Mouse (Mus musculus) embryonic fibroblast, embryonic 13.5 days (primary cell): ENCODE data around the gene Mrgpre. TPM values are rescaled to one million over a fixed set of nuclear protein-coding genes. Genes with fewer than 3 reads are reported as not detected.

ENCODE experiments used
- H3K27ac ChIP-seq: 2 replicates; pipeline ENCODE4 v1.5.1; 2012; ENCODE audit warnings: low read length, control low read depth, inconsistent platforms; ENCODE audit not compliant: insufficient read depth
- H3K4me1 ChIP-seq: 2 replicates; pipeline ENCODE4 v1.6.1; 2011; ENCODE audit warnings: low read length; ENCODE audit not compliant: control insufficient read depth, insufficient read depth
- H3K4me3 ChIP-seq: 2 replicates; pipeline ENCODE4 v1.5.1; 2011; ENCODE audit warnings: mild to moderate bottlenecking, control low read depth, low read length; ENCODE audit not compliant: insufficient read depth
- CTCF ChIP-seq: IDR thresholded peaks from 2 replicates; pipeline ENCODE4 v1.5.1; 2011; ENCODE audit warnings: mild to moderate bottlenecking, control low read depth, low read length, moderate library complexity, borderline replicate concordance; ENCODE audit not compliant: insufficient read depth
- POLR2A ChIP-seq: IDR thresholded peaks from 2 replicates; pipeline ENCODE4 v1.6.1; 2011; ENCODE audit warnings: low read depth, mild to moderate bottlenecking, control low read depth, low read length, moderate library complexity
- polyA plus RNA-seq: library from polyadenylated mRNA; stranded (reverse); fragments of >200 nt; gene quantifications from 2 replicates; pipeline ENCODE4 v1.2.4, GENCODE M21; 2011; ENCODE audit warnings: low read depth; ENCODE audit not compliant: missing spikeins, insufficient read length

The Mrgpre gene
- polyA plus RNA-seq, 1 experiment = 2.5 TPM

DNA sequence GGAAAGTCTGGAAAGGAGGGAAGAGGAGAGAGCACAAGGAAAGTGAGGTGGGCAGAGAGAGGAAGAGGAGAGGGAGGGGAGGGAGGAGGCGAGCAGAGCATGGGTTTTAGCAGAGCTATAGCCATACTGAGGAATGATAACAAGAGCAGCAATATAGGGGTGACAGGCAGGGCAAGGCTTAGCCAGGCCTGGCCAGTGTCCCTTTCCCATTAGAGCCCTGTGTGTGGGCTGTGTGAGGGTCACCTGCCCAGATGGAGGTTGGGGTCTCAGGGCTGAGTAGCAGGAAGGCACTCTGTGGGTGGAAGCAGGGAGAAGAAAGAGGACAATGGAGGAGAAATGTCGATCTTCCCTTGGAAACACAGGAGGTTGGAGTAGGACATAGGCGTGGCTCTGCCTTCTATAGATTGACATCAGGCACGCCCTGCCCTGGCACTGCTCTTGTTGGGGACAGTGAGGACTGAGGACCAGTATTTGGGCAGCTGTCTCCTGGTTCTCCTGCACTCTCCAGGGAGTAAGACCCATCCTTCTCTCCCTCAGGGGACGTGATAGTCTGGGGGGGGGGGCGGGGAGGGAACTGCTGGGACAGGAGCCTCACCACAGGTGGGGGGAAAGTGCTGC lies 813 bp downstream of the Mrgpre start:
- TF ChIP-seq POLR2A (no peak), CTCF (no peak)
- peak overlapping the region; percentile 60 for H3K27ac ChIP-seq
- no peak overlapping the region for H3K4me3 ChIP-seq
- H3K4me1 ChIP-seq = peaks cover 20% of the 10 kb centered on the region

DNA sequence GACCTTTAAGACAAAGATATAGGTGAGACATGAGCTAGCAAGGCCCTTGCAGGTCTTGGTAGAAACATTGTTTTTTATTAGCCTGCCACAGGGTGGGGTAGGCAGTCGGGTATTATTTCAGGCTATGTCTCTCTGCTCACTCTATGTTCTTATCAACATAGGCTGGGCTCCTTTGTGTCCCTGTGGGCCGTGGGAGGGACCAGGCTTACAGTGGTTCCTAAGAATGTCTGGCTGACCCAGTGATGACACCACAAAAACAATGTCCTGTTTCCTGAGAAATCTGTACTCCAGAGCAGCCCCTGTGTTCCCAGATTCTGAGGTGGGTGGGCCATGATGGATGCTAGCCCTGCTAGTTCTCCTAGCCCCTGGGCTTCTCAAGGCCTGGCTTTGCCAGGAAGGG lies 6.9 kb downstream of the Mrgpre start:
- Histone ChIP-seq H3K4me3 (no peak overlapping the region), H3K4me1 (no peaks in the 10 kb centered on the region), H3K27ac (no peak overlapping the region)
- no peak for TF ChIP-seq POLR2A
- no peak for TF ChIP-seq CTCF

DNA sequence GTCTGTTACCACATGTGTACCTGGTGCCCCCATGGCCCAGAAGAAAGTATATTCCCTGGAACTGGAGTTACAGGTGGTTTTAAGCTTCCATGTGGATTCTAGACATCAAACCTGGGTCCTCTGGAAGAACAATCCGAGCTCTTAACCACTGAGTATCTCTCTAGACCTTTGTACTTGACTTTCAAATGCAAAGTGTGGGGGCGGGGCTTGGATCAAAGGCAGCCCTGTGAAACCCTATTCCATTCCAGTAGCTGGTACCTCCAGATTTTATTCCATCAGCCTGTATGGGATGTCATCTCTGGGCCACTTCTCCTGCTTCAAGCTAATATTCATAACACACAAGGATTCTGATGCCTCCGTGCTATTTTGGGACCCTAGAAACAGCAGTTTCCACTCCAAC lies 8.2 kb downstream of the Mrgpre start:
- TF ChIP-seq POLR2A (no peak), CTCF (no peak)
- Histone ChIP-seq H3K4me1 (no peaks in the 10 kb centered on the region), H3K4me3 (no peak overlapping the region), H3K27ac (no peak overlapping the region)

DNA sequence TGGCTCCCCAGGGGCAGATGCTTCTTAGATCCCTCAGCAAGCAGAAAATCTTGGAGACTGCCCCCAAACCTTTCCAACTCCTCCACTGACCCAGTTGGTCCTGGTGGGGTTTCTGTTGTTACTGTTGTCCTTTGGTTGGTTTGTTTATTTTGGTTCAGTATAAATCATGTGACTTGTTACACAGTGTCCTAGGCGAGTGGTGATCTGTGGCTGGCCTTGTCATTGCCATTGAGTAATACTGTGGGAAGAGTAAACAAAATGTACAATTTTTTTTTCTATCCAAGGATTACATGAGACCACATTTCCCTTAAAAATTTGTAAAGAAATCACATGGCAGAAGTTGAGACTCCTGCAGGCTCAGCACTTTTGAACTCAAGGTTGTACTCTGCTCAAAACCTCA lies 14.8 kb downstream of the Mrgpre start:
- Histone ChIP-seq H3K4me1 (no peaks in the 10 kb centered on the region; the same call in 1 of the 2 replicates), H3K27ac (no peak overlapping the region), H3K4me3 (no peak overlapping the region)
- TF ChIP-seq POLR2A (no peak), CTCF (no peak)

DNA sequence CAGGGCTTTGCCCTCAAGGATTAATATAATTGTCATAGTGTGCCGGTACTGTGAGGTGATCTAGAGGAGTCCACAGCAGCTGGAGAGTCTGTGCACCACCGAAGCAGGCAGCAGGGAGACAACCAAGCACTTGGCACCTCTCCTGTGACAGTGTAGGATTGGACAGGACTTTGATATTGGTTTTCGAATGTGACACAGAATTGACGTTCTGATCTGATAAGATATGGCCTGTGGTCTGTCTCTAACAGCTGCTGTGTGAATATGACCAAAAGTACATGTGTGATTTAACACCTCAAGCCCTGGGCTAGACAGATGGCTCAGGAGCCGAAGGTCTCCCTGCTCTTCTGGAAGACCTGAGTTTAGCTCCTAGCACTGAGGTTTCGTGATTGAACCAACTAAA lies 16.0 kb downstream of the Mrgpre start:
- no peak overlapping the region for H3K27ac ChIP-seq
- no peaks in the 10 kb centered on the region; the same call in 1 of the 2 replicates for H3K4me1 ChIP-seq
- TF ChIP-seq POLR2A (no peak), CTCF (no peak)
- no peak overlapping the region for H3K4me3 ChIP-seq

DNA sequence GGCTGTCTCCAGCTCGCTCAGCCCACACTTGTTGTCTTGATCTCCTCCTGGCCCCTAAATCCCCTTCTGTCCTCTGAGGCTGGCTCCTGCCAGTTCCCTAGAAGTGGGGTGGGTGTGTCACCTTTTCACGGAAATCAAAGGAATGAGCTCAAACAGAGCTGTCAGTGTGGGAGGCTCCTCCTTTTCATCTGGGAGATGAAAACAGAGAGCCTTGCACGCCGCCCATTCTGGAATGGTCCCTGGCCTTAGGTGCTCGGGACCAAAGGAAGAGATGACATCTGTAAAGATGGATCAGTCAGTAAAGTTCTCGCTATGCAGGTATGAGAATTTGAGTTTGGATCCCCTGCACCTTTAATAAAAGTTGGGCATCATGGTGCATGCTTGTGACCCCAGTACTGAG lies 17.4 kb downstream of the Mrgpre start, which contains the start of gene Mrgprg:
Mrgprg (minus strand) TSS at position 101 of the 400 bp plus-strand sequence.
- no peak for TF ChIP-seq CTCF
- TF ChIP-seq POLR2A = no peak

DNA sequence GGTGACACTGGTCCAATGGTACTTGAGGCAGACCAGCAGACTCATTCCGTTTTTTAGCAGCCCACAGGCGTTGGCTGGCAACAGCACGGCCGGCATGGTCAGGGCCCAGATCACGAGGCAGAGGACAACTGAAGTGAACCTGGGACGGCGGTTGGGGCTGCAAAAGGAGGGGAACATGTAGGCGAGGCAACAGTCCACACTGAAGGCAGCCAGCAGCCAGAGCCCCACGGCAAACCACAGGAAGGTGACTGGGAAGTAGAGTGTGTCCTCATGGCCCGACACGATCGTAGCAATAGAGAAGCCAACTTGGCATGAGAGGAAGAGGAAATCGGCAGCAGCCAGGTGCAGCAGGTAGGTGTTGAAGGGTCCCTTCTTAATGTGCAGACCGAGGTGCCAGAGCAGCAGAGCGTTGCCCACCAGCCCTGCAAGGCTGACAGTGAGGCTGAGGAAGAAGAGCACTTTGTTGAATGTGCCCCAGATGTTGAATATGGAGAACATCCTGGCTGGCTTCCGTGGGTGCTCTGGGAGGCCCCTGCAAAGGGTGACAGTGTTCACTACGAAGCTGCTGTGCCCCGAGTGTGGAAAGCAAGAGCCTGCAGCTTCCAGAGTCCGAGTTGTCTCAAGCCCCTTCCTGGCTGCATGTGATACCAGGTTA lies 19.3 kb downstream of the Mrgpre start:
- H3K4me1 ChIP-seq = no peaks in the 10 kb centered on the region; the same call in 1 of the 2 replicates
- no peak overlapping the region for H3K27ac ChIP-seq
- TF ChIP-seq POLR2A (no peak), CTCF (no peak)
- H3K4me3 ChIP-seq = no peak overlapping the region

More for the DNA sequence above, 17.4 kb downstream of the Mrgpre start, which contains the start of gene Mrgprg:
- H3K4me1 ChIP-seq = no peaks in the 10 kb centered on the region; the same call in 1 of the 2 replicates
- no peak within 1 kb of the TSS for H3K27ac ChIP-seq
- H3K4me3 ChIP-seq = no peak within 1 kb of the TSS

DNA sequence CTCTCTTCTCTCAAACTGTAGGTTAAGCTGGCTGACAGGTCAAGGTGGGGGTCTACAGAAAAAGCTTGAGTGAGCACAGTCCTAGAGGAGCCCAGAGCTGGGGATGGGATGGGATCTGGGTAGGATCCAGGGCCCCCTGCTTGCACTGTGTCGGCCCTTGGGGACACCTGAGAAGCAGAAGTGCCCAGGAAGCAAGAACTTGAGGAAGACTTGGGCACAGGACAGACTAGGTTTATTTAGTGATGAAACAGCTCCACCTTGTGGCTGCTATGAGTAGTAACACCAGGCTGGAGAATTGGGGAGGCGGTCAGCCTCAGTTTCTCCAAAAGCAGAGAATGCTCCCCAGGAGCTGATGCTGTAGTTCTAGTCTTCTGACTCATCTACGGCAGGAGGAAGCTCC lies 20.5 kb downstream of the Mrgpre start:
- Histone ChIP-seq H3K4me3 (no peak overlapping the region), H3K4me1 (no peaks in the 10 kb centered on the region; the same call in 1 of the 2 replicates), H3K27ac (no peak overlapping the region)
- TF ChIP-seq CTCF = no peak
- no peak for TF ChIP-seq POLR2A

DNA sequence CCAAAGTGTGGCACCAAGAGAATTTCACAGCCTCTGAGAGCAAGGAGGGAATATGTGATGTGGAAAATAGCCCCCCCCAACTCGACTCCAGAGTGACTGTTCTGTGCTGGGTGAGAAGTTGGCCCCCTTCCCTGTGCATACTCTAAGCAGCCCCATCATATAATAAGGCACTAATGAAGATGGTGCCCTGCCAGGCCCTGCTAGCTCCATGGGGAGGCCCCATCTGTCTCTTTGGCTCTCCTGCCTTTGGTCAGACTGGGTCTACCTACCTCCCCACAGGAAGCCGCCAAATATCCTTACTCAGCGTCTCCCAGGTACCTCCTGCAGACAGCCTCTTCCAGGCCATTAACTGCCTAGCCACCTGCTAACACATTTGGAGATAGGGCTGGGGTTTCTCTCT lies 25.3 kb downstream of the Mrgpre start:
- TF ChIP-seq POLR2A (no peak), CTCF (no peak)
- Histone ChIP-seq H3K27ac (no peak overlapping the region), H3K4me1 (no peaks in the 10 kb centered on the region), H3K4me3 (no peak overlapping the region)

DNA sequence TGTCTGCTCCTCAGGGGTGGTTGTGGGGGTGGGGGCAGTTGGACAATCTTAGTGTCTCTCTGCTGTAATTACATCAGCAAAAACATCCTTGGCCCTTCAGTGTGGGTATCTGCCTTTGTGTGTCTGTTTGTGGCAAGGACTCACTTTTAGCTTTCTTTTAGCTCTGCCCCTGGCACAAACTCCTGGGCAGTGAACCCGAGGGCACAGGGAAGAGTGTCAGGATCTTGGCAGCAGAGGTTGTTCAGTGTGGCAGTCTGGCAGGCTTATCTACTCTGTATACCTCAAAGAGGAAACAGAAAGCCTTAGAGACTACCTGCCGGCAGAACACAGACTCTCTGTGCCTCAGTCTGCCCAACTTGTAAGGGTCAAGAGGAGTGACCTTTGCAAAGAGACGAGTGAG lies 26.6 kb downstream of the Mrgpre start:
- no peak for TF ChIP-seq POLR2A
- TF ChIP-seq CTCF = no peak
- Histone ChIP-seq H3K27ac (no peak overlapping the region), H3K4me3 (no peak overlapping the region), H3K4me1 (no peaks in the 10 kb centered on the region)
